Mouse (Mus musculus): Measurements from ENCODE around the gene Apoa2.

Gene Apoa2

DNA sequence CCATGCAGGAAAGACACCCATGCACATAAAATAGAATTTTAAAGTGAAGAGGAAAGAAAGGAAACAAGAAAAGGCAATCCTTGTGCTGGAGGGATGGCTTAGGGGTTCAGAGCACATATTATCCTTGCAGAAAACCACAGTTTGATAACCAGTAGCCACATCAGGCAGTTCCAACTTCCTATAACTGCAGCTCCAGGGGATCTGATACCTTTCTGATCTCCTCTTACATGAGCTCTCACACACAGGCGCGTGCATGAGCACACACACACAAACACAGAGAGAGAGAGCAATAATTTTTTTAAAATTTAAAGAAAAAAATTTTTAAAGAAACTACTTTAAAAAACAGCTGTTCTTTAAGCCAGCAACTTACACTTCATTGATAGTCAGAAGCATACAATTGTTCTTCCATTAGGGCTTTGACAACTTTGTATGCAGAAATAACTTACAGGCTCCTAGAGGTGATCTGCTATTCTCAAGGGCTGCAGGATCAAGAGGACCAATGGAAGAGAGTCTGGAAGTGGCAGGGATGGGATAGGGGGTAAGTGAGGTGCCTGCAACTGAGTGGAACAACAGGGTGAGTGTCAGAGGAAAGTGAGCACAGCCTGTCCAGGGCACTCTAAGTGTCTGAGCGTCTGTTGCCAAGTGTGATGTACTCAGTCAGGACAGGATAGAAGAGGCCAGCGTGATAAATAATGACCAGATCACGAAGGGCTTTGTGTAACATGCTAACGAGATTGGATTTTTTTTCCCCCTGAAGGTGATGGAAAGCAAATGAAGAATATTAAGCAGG lies 19.0 kb upstream of the Apoa2 start:
- no peak for DNase-seq (ENCODE audit: low spot score)

DNA sequence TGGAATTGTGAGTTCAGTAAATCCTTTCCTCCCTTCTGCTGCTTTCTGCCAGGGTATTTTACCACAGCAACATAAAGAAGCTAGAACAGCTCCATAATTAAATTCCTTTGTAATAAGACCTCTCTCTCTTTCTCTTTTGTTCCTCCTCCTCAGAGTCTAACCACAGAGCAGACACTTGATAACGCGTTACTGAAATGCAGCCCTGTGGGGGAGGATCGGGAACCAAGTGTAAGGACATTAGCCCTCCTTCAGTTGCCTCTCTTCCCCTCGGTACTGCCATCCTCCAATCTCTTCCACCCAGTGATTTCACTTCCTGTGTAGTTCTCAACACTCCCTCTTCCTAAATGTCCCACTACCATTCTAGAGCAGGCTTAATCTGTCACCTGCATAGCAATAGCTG lies 15.4 kb upstream of the Apoa2 start:
- DNase-seq (ENCODE audit: low spot score), result no peak

DNA sequence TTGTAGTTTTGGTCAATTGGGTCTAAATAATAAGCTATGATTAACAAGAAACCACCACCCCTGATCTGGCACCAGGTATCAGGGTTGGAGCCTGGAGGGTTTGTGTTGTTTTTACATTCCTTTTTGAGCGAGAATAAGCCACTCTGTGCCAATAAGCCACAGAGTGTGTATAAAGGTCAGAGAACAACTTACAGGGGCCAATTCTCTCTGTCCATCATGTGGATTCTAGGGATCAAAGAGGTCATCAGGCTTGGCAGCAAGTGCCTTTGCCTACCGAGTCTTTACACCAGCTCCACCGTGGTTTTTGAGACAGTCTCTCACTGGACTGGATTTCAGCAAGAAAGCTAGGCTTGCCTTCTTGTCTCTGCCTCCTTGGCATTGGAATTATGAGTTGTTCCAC lies 12.0 kb upstream of the Apoa2 start:
- no peak for DNase-seq (ENCODE audit: low spot score)

DNA sequence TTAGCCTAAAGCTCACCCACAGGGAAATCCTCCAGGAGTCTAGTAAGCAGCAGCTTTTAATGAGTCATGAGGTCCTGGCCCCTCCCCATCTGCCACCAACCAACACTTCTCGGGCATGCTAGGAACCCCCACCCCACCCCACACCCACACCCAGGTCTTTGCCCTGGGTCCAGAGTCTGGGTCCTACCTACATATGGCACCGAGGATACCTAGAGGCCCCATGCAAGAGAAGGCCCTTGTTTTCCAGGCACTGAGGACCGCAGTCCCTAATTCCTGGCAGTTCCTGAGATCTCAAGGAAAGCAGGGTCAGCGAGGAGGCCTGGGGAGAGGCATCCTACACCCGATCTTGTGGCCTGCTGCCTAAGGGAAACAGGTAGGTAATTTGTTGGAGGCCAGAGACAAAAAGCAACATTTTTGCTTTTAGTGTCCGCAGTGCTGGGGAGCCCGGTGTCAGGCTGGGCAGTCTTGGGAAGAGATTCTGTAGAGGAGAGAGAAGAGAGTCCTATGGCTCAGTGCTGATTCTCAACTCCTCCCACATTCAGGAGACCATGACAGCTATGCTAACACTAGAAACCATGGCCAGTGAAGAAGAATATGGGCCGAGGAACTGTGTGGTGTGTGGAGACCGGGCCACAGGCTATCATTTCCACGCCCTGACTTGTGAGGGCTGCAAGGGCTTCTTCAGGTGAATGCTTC lies 10.9 kb upstream of the Apoa2 start, which contains the start of gene Nr1i3:
TSS of gene Nr1i3 (plus strand) at position 170 of the 696 bp plus-strand sequence.
- DNase-seq (ENCODE audit: low spot score), result no peak

DNA sequence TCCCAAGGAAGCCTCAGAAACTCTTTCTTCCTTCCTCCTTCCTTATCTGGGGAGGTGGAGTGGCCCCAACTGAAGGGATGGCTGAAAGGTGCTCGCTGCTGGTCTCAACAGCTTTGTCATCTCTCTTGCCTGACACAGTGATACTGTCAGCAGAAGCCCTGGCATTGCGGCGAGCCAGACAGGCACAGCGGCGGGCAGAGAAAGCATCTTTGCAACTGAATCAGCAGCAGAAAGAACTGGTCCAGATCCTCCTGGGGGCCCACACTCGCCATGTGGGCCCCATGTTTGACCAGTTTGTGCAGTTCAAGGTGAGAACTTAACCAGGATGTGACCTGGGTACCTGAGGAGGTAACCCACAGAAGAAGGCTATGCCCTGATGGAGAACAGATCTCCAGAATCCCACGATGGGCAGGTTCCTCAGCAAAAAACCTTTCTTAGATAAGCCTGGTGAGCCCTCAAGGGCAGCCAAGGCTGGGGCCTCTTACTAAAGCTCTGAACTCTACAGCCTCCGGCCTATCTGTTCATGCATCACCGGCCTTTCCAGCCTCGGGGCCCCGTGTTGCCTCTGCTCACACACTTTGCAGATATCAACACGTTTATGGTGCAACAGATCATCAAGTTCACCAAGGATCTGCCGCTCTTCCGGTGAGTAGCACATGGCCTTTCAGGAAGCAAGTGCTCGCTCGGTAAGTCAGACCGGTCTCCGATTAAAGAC lies 8.5 kb upstream of the Apoa2 start:
- DNase-seq (ENCODE audit: low spot score), result no peak

DNA sequence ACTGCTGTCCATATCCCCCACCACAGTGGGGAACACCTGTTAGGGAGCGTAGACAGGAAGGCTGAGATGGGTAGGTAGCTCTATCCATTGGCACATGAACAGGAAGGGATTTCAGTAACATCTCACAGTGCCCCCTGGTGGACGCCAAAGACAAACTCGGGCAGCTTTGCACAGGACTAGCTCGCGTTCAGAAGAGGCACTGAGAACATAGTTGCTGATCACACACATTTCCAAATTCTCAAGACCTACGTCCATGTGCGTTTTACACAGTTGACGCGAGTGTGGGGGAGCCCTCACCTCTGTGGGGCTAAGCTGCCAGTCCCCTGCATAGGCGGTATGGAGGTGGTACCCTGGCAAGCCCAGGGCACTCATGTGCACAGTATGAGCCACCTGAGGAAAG lies 4.0 kb upstream of the Apoa2 start:
- peak; percentile 89 for DNase-seq (ENCODE audit: low spot score)

DNA sequence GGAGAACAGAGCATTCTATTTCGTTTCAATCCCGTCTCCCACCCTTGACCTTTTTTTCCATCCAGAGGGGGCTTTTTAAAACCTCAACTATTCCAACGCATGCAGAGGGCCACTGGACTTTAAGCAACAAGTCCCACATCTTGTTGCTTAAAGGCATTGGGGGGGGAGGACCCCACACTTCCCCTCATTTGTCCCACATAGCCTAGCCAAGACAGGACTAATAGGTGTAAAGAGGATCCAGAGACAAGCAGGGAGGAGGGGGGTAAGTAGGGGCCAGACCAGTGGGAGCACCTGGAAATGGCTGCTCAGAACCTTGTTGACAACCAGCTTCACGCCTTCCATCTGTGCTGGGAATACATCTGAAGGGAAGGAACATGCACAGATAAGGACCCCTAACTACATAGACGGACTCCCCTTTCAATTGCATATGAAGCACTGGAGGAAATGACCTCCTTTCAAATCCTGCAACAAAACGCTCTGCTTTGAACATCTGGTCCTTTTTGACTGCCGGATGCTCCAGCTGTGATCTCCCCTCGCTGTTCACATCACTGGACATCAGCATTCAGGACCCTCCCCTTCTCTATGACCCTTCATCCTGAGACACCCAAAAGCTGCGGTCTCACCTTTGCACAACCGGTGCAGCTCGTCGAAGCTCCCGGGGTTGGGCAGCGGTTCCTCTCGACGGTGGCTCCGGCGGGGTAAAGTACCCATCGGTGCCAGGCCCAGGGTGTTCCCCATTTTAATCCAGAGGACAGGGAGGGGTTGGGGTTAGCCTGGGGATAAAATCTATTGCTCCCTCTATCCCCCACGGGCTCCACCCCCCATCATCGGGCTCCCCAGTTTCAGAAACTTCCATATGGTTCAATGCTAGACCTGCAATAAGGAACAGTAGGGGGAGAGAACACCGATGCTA lies 3.3 kb upstream of the Apoa2 start:
- peak; percentile 21 for DNase-seq (ENCODE audit: low spot score)

DNA sequence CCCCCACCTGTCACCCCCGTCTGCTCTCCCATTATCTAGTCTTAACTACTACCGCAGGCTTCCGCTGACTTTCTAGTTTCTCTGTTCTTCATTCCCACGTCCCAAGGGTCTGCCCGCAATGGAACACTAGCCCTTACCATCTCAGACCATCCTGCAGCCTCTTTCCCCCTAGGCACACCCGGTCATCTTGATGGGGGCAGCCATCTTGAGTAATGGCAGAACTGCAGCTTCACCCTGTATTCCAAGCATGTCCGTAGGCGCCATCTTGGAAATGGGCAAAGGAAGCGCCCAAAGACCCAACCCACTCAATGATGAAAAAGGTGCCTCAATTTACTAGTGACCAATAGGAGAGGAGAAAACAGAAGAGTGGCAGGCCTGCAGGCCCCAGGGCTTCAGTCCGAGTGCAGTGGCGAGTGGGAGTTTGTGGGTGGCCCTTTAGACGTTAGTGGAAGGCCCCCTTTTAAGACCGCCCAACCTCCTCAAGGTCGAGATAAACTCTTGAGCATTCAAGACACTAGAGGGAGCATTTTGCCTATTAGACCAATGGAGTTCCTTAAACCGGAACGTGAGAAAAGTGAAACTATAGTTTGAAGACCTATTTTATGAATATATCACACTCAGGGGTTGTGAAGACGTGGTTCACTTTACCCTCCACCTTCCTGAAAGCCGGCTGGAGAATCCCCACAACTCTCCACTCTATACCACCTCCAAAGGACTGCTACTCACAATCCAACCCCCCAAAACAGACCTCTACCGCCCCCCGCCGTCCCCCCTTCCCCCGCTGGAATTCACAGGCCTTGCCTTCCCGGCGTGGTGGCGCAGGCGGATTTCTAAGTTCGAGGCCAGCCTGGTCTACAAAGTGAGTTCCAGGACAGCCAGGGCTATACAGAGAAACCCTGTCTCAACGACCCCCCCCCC lies 2.4 kb upstream of the Apoa2 start, which contains the start of gene Tomm40l:
TSS of gene Tomm40l (minus strand) at position 277 of the 918 bp plus-strand sequence.
- peak; percentile 96 for DNase-seq (ENCODE audit: low spot score)

DNA sequence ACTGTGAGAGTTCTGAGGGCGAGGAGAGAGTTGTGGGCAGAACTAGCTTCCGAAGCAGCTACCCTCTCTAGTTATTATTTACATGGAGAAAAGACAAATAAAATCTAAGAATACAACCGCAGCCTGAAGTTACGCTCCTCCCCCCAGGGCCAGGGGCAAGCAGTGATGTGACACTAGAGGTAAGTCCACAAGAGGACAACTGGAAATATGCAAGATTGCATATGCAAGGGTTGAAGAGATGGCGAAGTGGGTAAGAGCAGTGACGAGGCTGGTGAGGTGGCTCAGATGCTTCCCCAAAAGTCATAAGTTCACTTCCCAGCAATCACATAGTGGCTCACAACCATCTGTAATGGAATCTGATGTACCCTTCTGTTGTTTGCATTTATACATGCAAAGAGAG lies 1.7 kb upstream of the Apoa2 start:
- DNase-seq (ENCODE audit: low spot score), result no peak

DNA sequence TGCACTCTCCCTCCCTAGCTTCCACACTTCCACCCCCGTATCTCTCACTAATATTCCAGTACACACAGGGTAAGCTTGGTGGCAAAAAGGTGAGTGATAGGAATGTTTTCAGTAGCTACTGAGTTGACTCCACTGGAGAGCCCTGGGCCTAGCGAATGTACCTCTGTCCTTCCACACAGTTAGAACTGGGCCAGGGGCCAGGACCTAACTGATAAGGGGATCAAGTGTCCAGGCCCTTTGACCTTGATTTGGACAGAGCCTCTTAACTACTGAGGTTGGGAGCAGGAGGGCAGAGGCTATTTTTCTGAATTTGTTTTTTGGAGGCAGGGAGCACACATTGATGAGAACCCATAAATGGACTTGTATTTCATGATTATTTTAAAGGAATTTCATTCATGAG lies 1.1 kb upstream of the Apoa2 start:
- no peak for DNase-seq (ENCODE audit: low spot score)

DNA sequence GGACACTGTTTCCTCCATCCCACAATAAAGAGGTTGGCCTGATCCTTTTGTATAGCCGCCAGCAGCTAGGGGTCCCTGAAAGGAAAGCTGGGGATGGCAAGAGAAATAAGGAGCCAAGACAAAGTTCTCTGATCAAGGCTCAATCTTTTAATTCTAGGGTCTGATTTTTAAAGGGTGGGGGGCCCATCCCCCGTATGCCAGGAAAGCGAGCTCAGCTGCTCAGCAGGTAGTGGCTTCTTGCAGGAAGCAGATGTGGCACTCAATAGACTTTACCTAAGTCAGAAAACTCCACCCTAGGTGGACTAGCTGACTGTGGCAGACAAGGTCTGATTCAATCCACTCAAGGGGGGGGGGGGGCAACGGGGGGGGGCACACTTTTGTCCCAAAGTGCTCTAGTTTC lies 1.9 kb downstream of the Apoa2 start:
- no peak for DNase-seq (ENCODE audit: low spot score)

DNA sequence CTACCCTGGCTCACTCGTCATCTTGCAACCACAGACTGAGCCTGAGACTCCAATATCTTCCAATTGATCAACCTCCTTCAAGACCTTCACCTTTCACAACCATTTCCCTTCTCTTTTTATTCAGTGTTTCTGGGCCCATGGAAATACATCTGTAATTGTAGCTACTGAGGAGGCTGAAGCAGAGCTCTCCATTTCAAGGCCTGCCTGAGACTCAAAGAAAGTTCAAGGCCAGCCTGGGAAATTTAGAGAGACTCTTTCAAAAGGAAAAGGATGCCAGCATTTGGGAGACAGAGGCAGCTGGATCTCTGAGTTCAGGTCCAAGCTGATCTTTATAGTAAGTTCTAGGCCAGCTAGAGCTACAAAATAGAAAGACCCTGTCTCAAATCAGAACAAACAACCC lies 3.0 kb downstream of the Apoa2 start:
- no peak for DNase-seq (ENCODE audit: low spot score)

DNA sequence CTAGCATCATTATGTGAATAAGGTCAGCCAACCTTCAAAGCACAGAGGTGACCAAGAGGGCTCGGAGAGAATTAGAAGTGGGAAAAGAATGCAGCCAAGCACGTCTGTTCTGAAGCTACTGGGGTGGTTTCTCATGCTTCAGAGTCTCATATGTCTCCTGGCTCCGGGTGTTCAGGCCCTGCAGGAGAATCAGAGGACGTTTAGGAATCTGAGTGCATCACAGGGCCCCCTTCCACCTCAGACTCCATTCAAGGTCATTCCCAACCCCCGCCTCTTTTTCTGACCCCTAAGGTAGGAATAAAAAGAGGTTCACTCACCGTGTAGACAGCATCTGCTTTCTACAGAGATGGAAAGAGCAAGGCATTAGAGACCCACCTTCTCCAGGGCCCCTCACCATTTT lies 4.9 kb downstream of the Apoa2 start:
- no peak for DNase-seq (ENCODE audit: low spot score)

DNA sequence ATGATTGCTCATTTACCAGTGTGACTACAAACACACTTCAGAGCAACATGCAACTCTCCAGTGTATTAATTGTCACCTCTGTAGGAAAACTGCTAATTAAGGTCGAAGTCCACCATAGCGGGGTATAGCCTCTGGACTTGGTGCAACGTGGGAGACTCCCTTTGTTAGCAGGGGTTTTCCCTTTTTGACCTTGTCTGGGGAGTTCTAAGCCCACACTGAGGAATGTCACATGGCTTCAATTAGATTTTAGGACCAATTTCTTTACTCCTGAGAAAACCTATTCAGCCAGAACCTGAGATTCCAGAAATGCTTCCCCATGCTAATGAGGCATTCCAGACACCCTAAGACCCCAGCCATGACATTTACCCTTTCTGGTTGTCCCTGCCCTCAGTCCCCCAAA lies 5.4 kb downstream of the Apoa2 start:
- DNase-seq (ENCODE audit: low spot score), result no peak

DNA sequence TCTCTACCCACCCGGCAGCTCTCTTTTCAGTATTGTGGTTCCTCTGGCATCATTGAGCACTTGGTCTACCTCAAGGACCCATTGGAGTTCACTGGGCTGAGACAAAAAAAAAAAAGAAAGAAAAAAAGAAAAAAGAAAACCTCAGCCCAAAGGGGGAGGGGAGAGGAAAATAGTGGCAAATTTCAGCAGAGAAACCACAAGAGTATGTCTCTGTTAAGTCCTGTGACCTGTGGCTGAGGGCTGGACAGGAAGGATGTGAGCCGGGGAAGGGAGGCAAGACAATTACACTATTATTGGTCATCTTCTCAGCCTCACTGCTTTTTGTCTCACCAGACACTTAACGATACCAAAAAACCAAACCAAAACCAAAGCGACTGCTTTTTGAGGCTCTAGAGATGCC lies 7.0 kb downstream of the Apoa2 start:
- no peak for DNase-seq (ENCODE audit: low spot score)

DNA sequence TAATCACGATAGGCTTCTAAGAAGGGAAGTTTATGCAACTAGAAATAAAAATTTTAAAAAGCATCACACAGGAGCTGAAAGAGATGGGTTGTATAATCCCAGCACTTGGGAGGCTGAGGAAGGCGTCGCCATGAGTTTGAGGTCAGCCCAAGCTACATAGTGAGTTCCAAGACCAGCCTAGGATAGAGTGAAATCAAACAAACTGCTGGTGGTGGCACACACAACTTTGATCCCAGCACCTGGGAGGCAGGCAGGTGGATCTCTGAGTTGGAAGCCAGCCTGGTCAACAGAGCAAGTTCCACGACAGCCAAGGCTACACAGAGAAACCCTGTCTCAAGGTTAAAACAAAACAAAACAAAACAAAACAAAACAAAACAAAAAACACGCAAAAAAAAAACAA lies 7.5 kb downstream of the Apoa2 start:
- no peak for DNase-seq (ENCODE audit: low spot score)

DNA sequence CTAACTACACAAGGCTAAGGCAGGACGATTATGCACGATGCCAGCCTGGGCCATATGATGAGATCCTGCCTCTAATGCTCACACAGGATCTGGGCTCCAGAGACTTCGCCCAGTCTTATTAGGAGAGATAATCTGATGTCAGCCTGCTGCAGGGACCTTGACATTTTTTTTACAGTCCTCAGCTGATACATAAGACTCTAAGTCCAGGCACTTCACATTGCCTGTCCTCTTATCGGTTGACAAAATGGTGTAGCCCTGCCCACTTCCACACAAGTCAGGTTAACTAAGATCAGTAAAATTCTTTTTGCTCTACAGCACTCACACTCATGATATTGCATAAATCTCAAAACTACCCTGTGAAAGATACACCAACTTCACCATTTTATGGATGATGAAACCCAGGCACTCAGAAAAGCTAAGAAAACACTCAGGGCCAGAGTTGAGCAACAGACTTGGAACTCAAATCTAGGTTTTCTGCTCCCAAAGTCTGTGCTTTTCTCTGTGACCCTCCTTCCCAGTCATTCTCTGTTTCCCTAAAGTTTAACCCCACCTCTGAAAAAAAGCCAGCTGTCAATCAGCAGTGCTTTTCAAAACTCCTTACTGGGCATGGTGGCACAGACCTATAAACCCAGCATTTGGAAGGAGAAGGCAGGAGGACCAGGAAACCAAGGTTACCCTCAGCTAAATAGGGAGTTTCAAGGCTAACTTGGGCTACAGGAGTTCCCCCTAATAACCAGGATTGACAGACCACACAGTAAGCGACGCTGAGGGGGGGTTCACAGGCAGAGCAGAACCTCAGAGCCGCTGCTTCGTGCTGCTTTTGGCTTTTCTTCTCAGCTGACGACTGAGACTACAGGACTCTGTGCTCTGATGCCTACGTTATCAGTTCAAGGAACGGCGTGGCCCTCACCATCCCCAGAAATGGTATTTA lies 8.2 kb downstream of the Apoa2 start:
- no peak for DNase-seq (ENCODE audit: low spot score)

DNA sequence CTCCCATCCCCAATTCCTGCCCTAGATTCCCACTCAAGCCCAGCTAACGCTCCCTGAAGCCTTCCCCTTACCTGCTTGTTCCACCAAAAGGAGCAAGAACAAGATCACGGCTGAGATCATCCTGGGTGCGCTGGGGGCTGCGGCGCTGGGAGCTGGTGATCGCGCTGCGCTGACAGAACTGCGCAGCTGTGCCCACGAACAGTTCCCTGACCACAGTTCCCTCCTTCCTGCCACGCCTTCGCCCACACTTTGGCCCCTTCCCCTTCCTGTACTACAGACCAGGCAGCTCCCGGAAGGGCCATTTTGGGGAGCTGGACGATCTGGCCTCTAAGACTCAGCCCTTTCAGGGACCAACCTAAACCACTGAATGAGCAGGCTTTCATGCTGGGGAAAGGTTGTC lies 9.3 kb downstream of the Apoa2 start, which contains the start of gene Fcer1g:
TSS of gene Fcer1g (minus strand) at position 240 of the 400 bp plus-strand sequence.
- no peak for DNase-seq (ENCODE audit: low spot score)

DNA sequence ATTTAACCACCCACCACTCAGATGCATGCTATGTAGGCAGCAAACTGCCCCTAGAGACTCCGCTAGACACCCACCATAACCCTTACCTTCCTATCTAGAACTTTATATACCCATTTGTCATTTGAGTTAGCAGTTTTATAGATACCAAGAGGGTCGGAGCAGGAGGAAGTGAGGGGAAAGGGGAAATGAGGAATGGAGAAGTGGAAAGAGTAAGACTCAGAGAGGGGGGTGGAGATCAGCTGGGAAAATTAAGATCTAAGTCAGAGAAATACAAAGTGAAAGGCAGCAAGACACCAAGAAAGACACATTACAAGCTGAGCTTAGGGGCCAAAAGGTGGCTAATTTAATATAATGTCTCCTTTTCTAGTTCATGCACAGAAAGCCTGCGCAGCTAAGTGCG lies 9.7 kb downstream of the Apoa2 start:
- no peak for DNase-seq (ENCODE audit: low spot score)

DNA sequence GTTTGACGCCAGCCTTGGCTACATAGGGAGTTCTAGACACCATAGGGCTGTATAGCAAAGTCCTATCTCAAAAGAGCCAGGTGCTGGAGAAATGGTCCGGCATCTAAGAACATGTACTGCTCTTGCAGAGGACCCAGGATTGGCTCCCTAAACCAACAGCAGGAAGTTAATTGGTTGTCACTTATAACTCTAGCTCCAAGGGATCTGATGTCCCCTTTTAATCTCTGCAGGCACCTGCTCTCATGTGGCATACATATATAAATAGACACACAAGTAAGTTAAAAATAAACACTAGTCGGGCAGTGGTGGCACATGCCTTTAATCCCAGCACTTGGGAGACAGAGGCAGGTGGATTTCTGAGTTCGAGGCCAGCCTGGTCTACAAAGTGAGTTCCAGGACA lies 10.9 kb downstream of the Apoa2 start:
- no peak for DNase-seq (ENCODE audit: low spot score)
